8 mouse cellular contexts compared by ENCODE assay signal in the genomic region with DNA sequence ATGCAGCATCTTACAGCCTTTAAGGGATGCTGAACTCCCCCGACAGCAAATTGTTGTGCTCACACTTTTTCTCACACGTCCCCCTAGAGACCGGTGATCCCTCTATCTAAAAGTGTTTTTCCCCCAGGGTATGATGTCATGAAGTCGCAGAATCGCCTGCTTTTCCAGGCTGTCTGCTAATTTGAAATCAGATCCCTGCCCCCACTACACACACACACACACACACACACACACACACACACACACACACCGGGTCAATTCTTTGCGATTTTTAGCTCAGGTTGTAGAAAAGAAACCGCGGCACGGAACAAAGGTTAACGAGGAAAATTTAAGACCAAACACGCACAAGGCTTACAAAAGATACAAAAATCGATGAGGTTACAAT. TPM values are rescaled to one million over a fixed set of nuclear protein-coding genes. Genes with fewer than 3 reads are reported as not detected.
DNase-seq lines count a peak whose midpoint lies in the region; ATAC-seq and TF ChIP-seq lines count a peak whose summit lies in the region.

No protein-coding gene starts in this region.

- H3K27me3 ChIP-seq in kidney, adult 2 months (replicated peaks; ENCODE audit: control insufficient read depth, insufficient read depth, low read length): no peaks in the 10 kb centered on the region; the same call in 1 of the 2 replicates
- peaks cover 18% of the 10 kb centered on the region for H3K27me3 ChIP-seq in hindbrain, embryonic 10.5 days (ENCODE audit: insufficient read depth, poor library complexity, severe bottlenecking)
- H3K27me3 ChIP-seq in midbrain, embryonic 10.5 days (ENCODE audit: low read depth, poor library complexity, severe bottlenecking): peaks cover 20% of the 10 kb centered on the region

- no peak for TF ChIP-seq POLR2A in kidney, adult 2 months (IDR thresholded peaks at IDR 0.05; ENCODE audit: low read depth, low read length)
- no peak for TF ChIP-seq POLR2A in bone marrow, adult 2 months (IDR thresholded peaks at IDR 0.05; ENCODE audit: borderline replicate concordance, control insufficient read depth, low read depth, low read length)

- peak overlapping the region; percentile 100 for H3K4me3 ChIP-seq in kidney, adult 2 months (ENCODE audit: insufficient read depth, low read depth, low read length)
- H3K4me3 ChIP-seq in bone marrow, adult 2 months (replicated peaks; ENCODE audit: control insufficient read depth, low read depth, low read length): peak overlapping the region; percentile 32
- H3K4me3 ChIP-seq in hindbrain, embryonic 10.5 days: peak overlapping the region; percentile 91
- peak overlapping the region; percentile 71 for H3K4me3 ChIP-seq in midbrain, embryonic 10.5 days

- no peak for DNase-seq in kidney, adult 2 months
- DNase-seq in kidney, postnatal 14 days: no peak
- no peak for DNase-seq in hindbrain, embryonic 10.5 days (ENCODE audit: low spot score)
- DNase-seq in midbrain, embryonic 10.5 days (ENCODE audit: low spot score): no peak
- no peak for DNase-seq in urinary bladder, postnatal 36 days (ENCODE audit: low spot score in 2 of 2)
- DNase-seq in thymus, postnatal 36 days: no peak

- H3K36me3 ChIP-seq in kidney, adult 2 months (ENCODE audit: control insufficient read depth, insufficient read depth, low read length): no peaks in the 10 kb centered on the region
- H3K36me3 ChIP-seq in hindbrain, embryonic 10.5 days: no peaks in the 10 kb centered on the region
- H3K36me3 ChIP-seq in midbrain, embryonic 10.5 days: no peaks in the 10 kb centered on the region

- WGBS in kidney, adult 2 months: 1% methylated on average over 13 of the region's 13 CpGs
- 3% methylated on average over 13 of the region's 13 CpGs for WGBS in bone marrow, adult 2 months
- 5% methylated on average over 13 of the region's 13 CpGs for WGBS in hindbrain, embryonic 10.5 days
- WGBS in midbrain, embryonic 10.5 days: 6% methylated on average over 13 of the region's 13 CpGs

- H3K27ac ChIP-seq in kidney, adult 2 months (ENCODE audit: insufficient read depth, low read depth, low read length): peak overlapping the region; percentile 68
- no peak overlapping the region; the same call in 1 of the 2 replicates for H3K27ac ChIP-seq in bone marrow, adult 2 months (ENCODE audit: control insufficient read depth, insufficient read depth, low read depth, low read length, poor library complexity)
- H3K27ac ChIP-seq in hindbrain, embryonic 10.5 days: peak overlapping the region; percentile 91; the same call in 1 of the 2 replicates
- peak overlapping the region; percentile 89 for H3K27ac ChIP-seq in midbrain, embryonic 10.5 days (replicated peaks)

- no peak for TF ChIP-seq CTCF in kidney, adult 2 months (conservative IDR thresholded peaks at IDR 0.05; ENCODE audit: insufficient read depth, insufficient read length, low read depth, low read length)
- TF ChIP-seq CTCF in bone marrow, adult 2 months (IDR thresholded peaks at IDR 0.05; ENCODE audit: control insufficient read depth, insufficient read depth, low read length): no peak

- H3K4me1 ChIP-seq in kidney, adult 2 months (ENCODE audit: control insufficient read depth, insufficient read depth, low read length): peaks cover 3% of the 10 kb centered on the region
- H3K4me1 ChIP-seq in bone marrow, adult 2 months (ENCODE audit: control insufficient read depth, insufficient read depth, low read length): no peaks in the 10 kb centered on the region
- H3K4me1 ChIP-seq in hindbrain, embryonic 10.5 days (replicated peaks): peaks cover 27% of the 10 kb centered on the region
- peaks cover 31% of the 10 kb centered on the region for H3K4me1 ChIP-seq in midbrain, embryonic 10.5 days

- H3K9me3 ChIP-seq in hindbrain, embryonic 10.5 days: no peaks in the 10 kb centered on the region
- H3K9me3 ChIP-seq in midbrain, embryonic 10.5 days (replicated peaks): no peaks in the 10 kb centered on the region

- ATAC-seq in monocyte, adult 5-6 weeks (replicated peaks; ENCODE audit: insufficient number of reproducible peaks, low FRiP score, low TSS enrichment, poor library complexity, severe bottlenecking): no peak

RNA-seq across cellular contexts. Expression of gene Dmxl2, which starts 0.7 kb away (rescaled TPM):
- polyA plus RNA-seq in kidney, adult 2 months (2012; rRNA removed): 8.9 and 10.4 TPM in 2 replicates
- polyA plus RNA-seq in bone marrow, adult 2 months (2011; ENCODE audit: insufficient read depth, insufficient read length, low replicate concordance, missing spikeins): 5.5 and 8.4 TPM in 2 replicates
- 9.2 and 10.7 TPM in 2 replicates for polyA plus RNA-seq in hindbrain, embryonic 10.5 days (2016; fragmentation: Nextera tagmentation; extraction: Ambion mirVana)
- polyA plus RNA-seq in midbrain, embryonic 10.5 days (2016; fragmentation: Nextera tagmentation; extraction: Ambion mirVana): 8.6 and 9.0 TPM in 2 replicates
- 2.8 to 15.1 TPM (median 12.4 TPM) in 3 replicates for total RNA-seq in monocyte, adult 5-6 weeks (2017)

RNA-seq across cellular contexts. Expression of gene Sh2d7, which starts 36.7 kb away (rescaled TPM):
- not detected in 2 replicates for polyA plus RNA-seq in kidney, adult 2 months (2012; rRNA removed)
- not detected in 2 replicates for polyA plus RNA-seq in bone marrow, adult 2 months (2011; ENCODE audit: insufficient read depth, insufficient read length, low replicate concordance, missing spikeins)
- polyA plus RNA-seq in hindbrain, embryonic 10.5 days (2016; fragmentation: Nextera tagmentation; extraction: Ambion mirVana): not detected in 2 replicates
- not detected in 2 replicates for polyA plus RNA-seq in midbrain, embryonic 10.5 days (2016; fragmentation: Nextera tagmentation; extraction: Ambion mirVana)
- total RNA-seq in monocyte, adult 5-6 weeks (2017): 2.4 TPM in 1 of 3 replicates, not detected in the others

RNA-seq across cellular contexts. Expression of gene Cib2, which starts 57.9 kb away (rescaled TPM):
- polyA plus RNA-seq in kidney, adult 2 months (2012; rRNA removed): 7.9 and 10.0 TPM in 2 replicates
- 5.4 and 9.9 TPM in 2 replicates for polyA plus RNA-seq in bone marrow, adult 2 months (2011; ENCODE audit: insufficient read depth, insufficient read length, low replicate concordance, missing spikeins)
- 13.4 and 17.2 TPM in 2 replicates for polyA plus RNA-seq in hindbrain, embryonic 10.5 days (2016; fragmentation: Nextera tagmentation; extraction: Ambion mirVana)
- polyA plus RNA-seq in midbrain, embryonic 10.5 days (2016; fragmentation: Nextera tagmentation; extraction: Ambion mirVana): 9.9 and 12.7 TPM in 2 replicates
- 0.39 to 2.2 TPM (median 2.2 TPM) in 3 replicates for total RNA-seq in monocyte, adult 5-6 weeks (2017)

Comparison
In these comparisons a context has a peak if more than half of its experiments do, and no peak if none do; other contexts are left out.
1. H3K4me3 ChIP-seq: peak in every context shown above with its lines; median percentile 100 in kidney, adult 2 months; 91 in hindbrain, embryonic 10.5 days; 71 in midbrain, embryonic 10.5 days; 32 in bone marrow, adult 2 months.